Mouse (Mus musculus) hindbrain, embryonic 12.5 days (tissue): ENCODE data around the gene Map3k9. TPM values are rescaled to one million over a fixed set of nuclear protein-coding genes. Genes with fewer than 3 reads are reported as not detected.

Source experiments
- ATAC-seq: fragments of 200-750 bp; cut with Nextera tagmentation; 2 replicates; pipeline ENCODE4 v1.8.0; 2017; ENCODE audit warnings: moderate TSS enrichment; ENCODE audit not compliant: low FRiP score
- H3K27ac ChIP-seq: fragments of 300-500 bp; sonication (generic); 2 replicates; pipeline ENCODE4 v1.5.1; 2016; ENCODE audit warnings: mild to moderate bottlenecking
- H3K27me3 ChIP-seq: fragments of 300-500 bp; sonication (generic); 2 replicates; pipeline ENCODE4 v1.6.1; 2016; ENCODE audit warnings: mild to moderate bottlenecking
- H3K36me3 ChIP-seq: fragments of 300-500 bp; sonication (generic); 2 replicates; pipeline ENCODE4 v1.6.1; 2016; ENCODE audit warnings: mild to moderate bottlenecking
- H3K4me1 ChIP-seq: fragments of 300-500 bp; sonication (generic); 2 replicates; pipeline ENCODE4 v1.6.1; 2016
- H3K4me2 ChIP-seq: fragments of 300-500 bp; sonication (generic); replicated peaks from 2 replicates; pipeline ENCODE4 v1.6.1; 2016; ENCODE audit warnings: mild to moderate bottlenecking
- H3K4me3 ChIP-seq: fragments of 300-500 bp; sonication (generic); 2 replicates; pipeline ENCODE4 v1.5.1; 2016; ENCODE audit warnings: mild to moderate bottlenecking
- H3K9ac ChIP-seq: fragments of 300-500 bp; sonication (generic); 2 replicates; pipeline ENCODE4 v1.6.1; 2016; ENCODE audit warnings: mild to moderate bottlenecking, moderate library complexity
- H3K9me3 ChIP-seq: fragments of 300-500 bp; sonication (generic); replicated peaks from 2 replicates; pipeline ENCODE4 v1.6.1; 2016; ENCODE audit warnings: mild to moderate bottlenecking
- WGBS: fragments of 180-500 bp; shearing (Covaris S2); methylation state at CpG from one replicate; pipeline ENCODE4 v1.1.7; 2016; 5-methylcytosine and 5-hydroxymethylcytosine counted together
- polyA plus RNA-seq: library from polyadenylated mRNA; unstranded; fragments of >200 nt; fragmentation: Nextera tagmentation; extraction: Ambion mirVana; gene quantifications from 2 replicates; pipeline ENCODE4 v1.2.1, GENCODE M21; 2016

Map3k9 gene
- polyA plus RNA-seq, 1 experiment from 2014 or later = 8.3 TPM

- WGBS = under 1% methylated on average over 71 of the region's 91 CpGs
- H3K4me1 ChIP-seq = peaks cover 20% of the 10 kb centered on the region
- H3K36me3 ChIP-seq = no peaks in the 10 kb centered on the region
- no peaks in the 10 kb centered on the region for H3K9me3 ChIP-seq
- peak; percentile 76 for ATAC-seq
- peak overlapping the region; percentile 73 for H3K27ac ChIP-seq
- H3K27me3 ChIP-seq = peaks cover 28% of the 10 kb centered on the region
- H3K4me2 ChIP-seq = peak overlapping the region; percentile 74
- H3K9ac ChIP-seq = peak overlapping the region; percentile 85
- H3K4me3 ChIP-seq = peak overlapping the region; percentile 80
Observed at GRCm38 (mm10) chr12:81780271-81781093, 493 bp downstream of the Map3k9 start.

DNA sequence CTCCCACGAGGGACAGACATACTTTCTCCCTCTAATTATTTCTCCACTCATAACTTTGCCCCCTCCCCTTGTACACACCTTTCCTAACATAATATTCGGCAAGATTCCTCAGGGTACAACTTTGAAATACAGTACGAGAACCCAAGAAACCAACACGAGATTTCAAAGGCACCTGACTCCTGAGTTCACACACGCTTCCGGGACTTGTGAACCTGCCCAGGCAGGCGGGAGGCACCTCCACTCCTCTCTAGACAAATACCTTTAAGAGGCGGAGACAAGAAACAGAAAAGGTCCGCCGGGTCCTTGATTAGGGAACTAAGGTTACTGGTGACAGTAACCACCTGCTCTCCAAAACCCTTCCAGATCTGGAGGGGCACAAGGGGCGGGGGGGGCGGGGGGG is 1.1 kb downstream of the Map3k9 start:
- H3K4me3 ChIP-seq = peak overlapping the region; percentile 80
- WGBS = 11% methylated on average over 12 of the region's 12 CpGs
- peak overlapping the region; percentile 85 for H3K9ac ChIP-seq
- H3K9me3 ChIP-seq = no peaks in the 10 kb centered on the region
- H3K4me2 ChIP-seq = peak overlapping the region; percentile 74
- no peak for ATAC-seq
- H3K4me1 ChIP-seq = peaks cover 20% of the 10 kb centered on the region
- peaks cover 28% of the 10 kb centered on the region for H3K27me3 ChIP-seq
- no peak overlapping the region for H3K27ac ChIP-seq
- no peaks in the 10 kb centered on the region for H3K36me3 ChIP-seq

DNA sequence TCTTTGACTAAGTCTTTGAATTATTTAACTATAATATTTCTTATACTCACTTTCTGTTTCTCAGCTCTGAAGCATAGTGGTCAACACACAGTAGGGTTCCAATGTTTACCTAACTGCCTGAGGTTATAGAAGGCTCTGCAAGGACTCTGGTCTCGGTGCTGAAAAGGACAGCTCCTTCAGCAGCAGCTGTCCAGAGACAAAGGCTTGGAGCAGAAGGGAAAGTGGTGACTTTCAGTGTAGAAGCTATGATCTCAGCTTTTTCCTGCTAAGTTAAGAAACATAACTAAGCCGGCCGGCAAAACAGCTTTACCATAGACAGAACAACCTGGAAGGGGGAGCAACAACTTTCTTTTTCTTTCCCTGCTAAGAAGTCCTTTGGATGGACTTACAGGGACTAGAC is 4.8 kb downstream of the Map3k9 start:
- no peak overlapping the region for H3K4me2 ChIP-seq
- ATAC-seq = no peak
- H3K36me3 ChIP-seq = peaks cover 8% of the 10 kb centered on the region; the same call in 1 of the 2 replicates
- H3K27me3 ChIP-seq = peaks cover 21% of the 10 kb centered on the region
- H3K27ac ChIP-seq = no peak overlapping the region
- H3K4me1 ChIP-seq = peaks cover 18% of the 10 kb centered on the region
- WGBS = 53% methylated on average over 3 of the region's 3 CpGs
- H3K4me3 ChIP-seq = no peak overlapping the region
- H3K9me3 ChIP-seq = no peaks in the 10 kb centered on the region
- H3K9ac ChIP-seq = no peak overlapping the region

DNA sequence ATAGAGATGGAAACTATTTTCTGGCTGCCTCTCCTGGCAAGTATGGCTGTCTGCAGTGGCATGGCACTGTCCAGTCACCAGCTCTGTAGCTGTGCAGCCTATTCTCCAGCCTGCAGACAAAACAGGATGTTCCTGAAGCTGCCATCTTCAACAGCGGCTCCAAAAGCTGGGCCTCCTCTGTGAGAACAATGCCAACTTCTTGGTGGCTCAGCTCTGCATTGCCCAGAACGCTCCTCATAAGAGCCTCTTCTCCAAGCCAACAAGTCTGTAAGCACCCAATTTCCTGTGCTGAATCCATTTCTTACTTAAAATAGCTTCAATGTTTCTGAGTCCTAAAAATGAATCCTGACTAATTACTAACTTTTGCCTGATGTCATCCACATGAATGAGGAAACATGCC is 5.3 kb downstream of the Map3k9 start:
- Histone ChIP-seq H3K4me3 (no peak overlapping the region), H3K27me3 (peaks cover 20% of the 10 kb centered on the region), H3K9ac (no peak overlapping the region), H3K4me2 (no peak overlapping the region), H3K9me3 (no peaks in the 10 kb centered on the region), H3K4me1 (peaks cover 18% of the 10 kb centered on the region), H3K27ac (no peak overlapping the region), H3K36me3 (peaks cover 8% of the 10 kb centered on the region; the same call in 1 of the 2 replicates)
- no peak for ATAC-seq
- WGBS = 95% methylated on average over 2 of the region's 2 CpGs

DNA sequence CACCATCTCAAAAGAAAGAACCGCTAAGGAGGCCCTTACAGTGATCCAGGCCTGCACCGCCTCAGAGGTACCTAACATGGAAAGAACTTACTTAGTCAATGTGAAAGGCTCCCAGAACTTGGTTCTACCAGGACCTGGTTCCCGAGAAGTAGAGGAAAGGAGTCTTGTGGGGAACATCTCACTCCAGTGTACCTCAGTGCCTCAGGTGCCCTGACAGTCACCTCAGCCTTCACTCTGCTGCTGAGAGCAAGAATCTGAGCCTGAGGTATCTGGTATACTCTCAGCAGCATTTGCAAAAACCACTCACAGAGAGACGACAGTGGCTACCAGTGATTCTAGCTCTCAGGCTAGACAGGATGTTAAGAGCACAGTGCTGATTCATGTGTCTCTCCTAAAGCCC is 6.8 kb downstream of the Map3k9 start:
- Histone ChIP-seq H3K9ac (no peak overlapping the region), H3K36me3 (peaks cover 8% of the 10 kb centered on the region), H3K4me2 (no peak overlapping the region), H3K4me1 (peaks cover 9% of the 10 kb centered on the region), H3K9me3 (no peaks in the 10 kb centered on the region), H3K27ac (no peak overlapping the region), H3K4me3 (no peak overlapping the region), H3K27me3 (peaks cover 8% of the 10 kb centered on the region; the same call in 1 of the 2 replicates)
- WGBS = 86% methylated on average over 4 of the region's 4 CpGs
- no peak for ATAC-seq

GRCm38 (mm10) chr12:81769458-81769857 is 11.5 kb downstream of the Map3k9 start:
- Histone ChIP-seq H3K4me1 (no peaks in the 10 kb centered on the region), H3K4me2 (no peak overlapping the region), H3K4me3 (no peak overlapping the region), H3K9ac (no peak overlapping the region), H3K27ac (no peak overlapping the region), H3K9me3 (no peaks in the 10 kb centered on the region), H3K36me3 (peaks cover 11% of the 10 kb centered on the region), H3K27me3 (no peaks in the 10 kb centered on the region)
- 91% methylated on average over 4 of the region's 4 CpGs for WGBS
- no peak for ATAC-seq

GRCm38 (mm10) chr12:81765386-81765785 is 15.6 kb downstream of the Map3k9 start:
- H3K27me3 ChIP-seq = no peaks in the 10 kb centered on the region
- H3K36me3 ChIP-seq = peaks cover 7% of the 10 kb centered on the region; the same call in 1 of the 2 replicates
- H3K4me3 ChIP-seq = no peak overlapping the region
- no peak for ATAC-seq
- H3K9ac ChIP-seq = no peak overlapping the region
- H3K4me2 ChIP-seq = no peak overlapping the region
- H3K9me3 ChIP-seq = no peaks in the 10 kb centered on the region
- WGBS = 88% methylated on average over 6 of the region's 6 CpGs
- no peaks in the 10 kb centered on the region for H3K4me1 ChIP-seq
- H3K27ac ChIP-seq = no peak overlapping the region

DNA sequence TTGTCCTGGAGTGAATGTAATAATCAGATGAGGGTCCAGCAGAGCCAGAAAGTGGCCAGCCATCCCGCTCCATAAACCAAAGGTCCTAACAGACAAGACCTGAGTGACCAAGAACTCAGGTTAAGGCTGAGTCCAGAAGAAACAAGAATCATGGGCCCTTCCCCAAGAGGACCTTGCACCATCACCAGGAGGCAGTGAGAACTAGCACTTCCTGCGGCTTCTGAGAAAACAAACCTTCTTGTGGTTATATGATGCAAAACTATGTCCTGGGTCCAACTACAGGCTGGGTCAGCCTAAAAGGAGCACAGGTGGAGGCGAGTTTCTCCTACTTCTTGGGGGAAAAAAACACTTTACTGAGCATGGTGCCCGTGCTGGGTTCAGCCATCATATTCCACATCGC is 16.6 kb downstream of the Map3k9 start:
- H3K4me3 ChIP-seq = no peak overlapping the region
- H3K9ac ChIP-seq = no peak overlapping the region
- H3K4me1 ChIP-seq = no peaks in the 10 kb centered on the region
- H3K27me3 ChIP-seq = no peaks in the 10 kb centered on the region
- no peak overlapping the region for H3K4me2 ChIP-seq
- no peaks in the 10 kb centered on the region for H3K9me3 ChIP-seq
- WGBS = 94% methylated on average over 5 of the region's 5 CpGs
- no peak overlapping the region for H3K27ac ChIP-seq
- H3K36me3 ChIP-seq = peaks cover 7% of the 10 kb centered on the region; the same call in 1 of the 2 replicates
- ATAC-seq = no peak

GRCm38 (mm10) chr12:81754651-81755050 is 26.3 kb downstream of the Map3k9 start:
- WGBS = 65% methylated on average over 7 of the region's 7 CpGs
- Histone ChIP-seq H3K9me3 (no peaks in the 10 kb centered on the region), H3K36me3 (no peaks in the 10 kb centered on the region), H3K4me2 (no peak overlapping the region), H3K9ac (no peak overlapping the region), H3K27me3 (no peaks in the 10 kb centered on the region), H3K27ac (no peak overlapping the region), H3K4me3 (no peak overlapping the region), H3K4me1 (peaks cover 8% of the 10 kb centered on the region)
- ATAC-seq = no peak

DNA sequence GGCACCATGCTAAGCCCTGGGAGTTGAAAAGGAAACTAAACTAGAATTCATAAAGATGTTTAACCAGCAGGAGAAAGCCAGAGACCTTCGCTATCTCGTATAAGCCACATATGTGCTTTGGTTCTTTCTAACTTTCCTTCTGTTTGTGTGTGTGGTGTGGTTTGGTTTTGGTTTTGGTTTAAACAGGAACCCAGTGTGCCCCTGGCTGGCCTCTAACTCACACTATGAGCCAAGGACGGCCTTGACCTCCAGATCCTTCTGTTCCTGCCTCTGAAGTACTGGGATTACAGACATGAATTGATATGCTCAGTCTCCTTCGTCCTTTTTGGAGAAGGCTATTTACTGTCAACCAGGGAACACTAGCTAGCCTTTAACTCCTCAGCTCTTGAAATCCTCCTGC is 29.9 kb downstream of the Map3k9 start:
- no peaks in the 10 kb centered on the region for H3K9me3 ChIP-seq
- WGBS = 86% methylated on average over 4 of the region's 4 CpGs
- ATAC-seq = no peak

DNA sequence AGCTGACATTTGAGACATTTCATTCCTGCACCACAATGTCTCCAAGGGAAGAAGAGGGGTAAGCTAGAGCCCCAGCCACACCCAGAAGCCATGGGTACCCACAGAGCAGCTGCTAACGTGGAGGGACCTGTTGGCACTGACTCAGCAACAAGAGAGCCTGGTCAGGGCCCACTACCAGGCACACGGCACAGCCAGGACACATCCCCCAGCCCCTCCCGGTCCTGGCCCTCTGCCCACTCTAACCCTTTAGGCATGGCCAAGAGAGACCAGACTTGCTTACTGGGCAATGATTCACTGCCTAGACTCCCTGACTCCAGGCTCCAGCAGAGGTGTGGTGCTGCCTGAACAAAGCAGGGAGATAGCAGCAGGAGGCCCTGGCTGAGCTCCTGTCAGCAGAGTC is 32.1 kb downstream of the Map3k9 start:
- no peak for ATAC-seq
- WGBS = 73% methylated on average over 3 of the region's 3 CpGs

More for the DNA sequence above, 29.9 kb downstream of the Map3k9 start:
- Histone ChIP-seq H3K4me3 (no peak overlapping the region), H3K36me3 (no peaks in the 10 kb centered on the region), H3K27ac (no peak overlapping the region), H3K9ac (no peak overlapping the region), H3K27me3 (no peaks in the 10 kb centered on the region), H3K4me2 (no peak overlapping the region), H3K4me1 (peaks cover 12% of the 10 kb centered on the region)

GRCm38 (mm10) chr12:81748021-81748576 is 32.9 kb downstream of the Map3k9 start:
- Histone ChIP-seq H3K4me3 (no peak overlapping the region), H3K9me3 (no peaks in the 10 kb centered on the region), H3K36me3 (0 out of 2 replicates have a peak, but pooled peaks cover 5% of the 10 kb centered on the region), H3K4me1 (0 out of 2 replicates have a peak, but pooled peaks cover 6% of the 10 kb centered on the region), H3K4me2 (no peak overlapping the region), H3K27me3 (no peaks in the 10 kb centered on the region), H3K27ac (no peak overlapping the region), H3K9ac (no peak overlapping the region)
- no peak for ATAC-seq
- WGBS = 55% methylated on average over 4 of the region's 4 CpGs

More for the DNA sequence above, 32.1 kb downstream of the Map3k9 start:
- Histone ChIP-seq H3K9me3 (no peaks in the 10 kb centered on the region), H3K4me2 (no peak overlapping the region), H3K4me1 (0 out of 2 replicates have a peak, but pooled peaks cover 6% of the 10 kb centered on the region), H3K36me3 (no peaks in the 10 kb centered on the region), H3K27me3 (no peaks in the 10 kb centered on the region), H3K27ac (no peak overlapping the region), H3K4me3 (no peak overlapping the region), H3K9ac (no peak overlapping the region)
